Mouse (Mus musculus): ENCODE data around the gene Nkx2-1.

The Nkx2-1 gene

GRCm38 (mm10) chr12:56521106-56521840 lies 15.4 kb downstream of the Nkx2-1 start:
- DNase-seq, result peak; percentile 71

GRCm38 (mm10) chr12:56520396-56521105 lies 16.2 kb downstream of the Nkx2-1 start:
- peak; percentile 50 for DNase-seq

GRCm38 (mm10) chr12:56519738-56520191 lies 16.9 kb downstream of the Nkx2-1 start:
- DNase-seq, result peak; percentile 45

- no peak for DNase-seq
Observed at GRCm38 (mm10) chr12:56519071-56519737, 17.5 kb downstream of the Nkx2-1 start.

- no peak for DNase-seq
Observed at GRCm38 (mm10) chr12:56518221-56518620, 18.5 kb downstream of the Nkx2-1 start.

GRCm38 (mm10) chr12:56514831-56515230 lies 21.9 kb downstream of the Nkx2-1 start:
- no peak for DNase-seq

- no peak for DNase-seq
Observed at GRCm38 (mm10) chr12:56508413-56508812, 28.3 kb downstream of the Nkx2-1 start.

- DNase-seq, result no peak
Observed at GRCm38 (mm10) chr12:56487046-56487445, 49.7 kb downstream of the Nkx2-1 start.

GRCm38 (mm10) chr12:56482606-56483005 lies 54.1 kb downstream of the Nkx2-1 start:
- no peak for DNase-seq
